Mouse (Mus musculus) liver, embryonic 13.5 days (tissue): ENCODE data around the gene Naa25. TPM values are rescaled to one million over a fixed set of nuclear protein-coding genes. Genes with fewer than 3 reads are reported as not detected.
A peak's percentile ranks its signal among the peaks of the same experiment; 100 is the strongest.
"Not testable (repeated sequence)": the region's sequence is repeated elsewhere in the genome, so short reads cannot be mapped to it uniquely, and the experiment has no call there.

Source experiments
- ATAC-seq: fragments of 200-750 bp; cut with Nextera tagmentation; 2 replicates; pipeline ENCODE4 v1.8.0; 2017; ENCODE audit warnings: low read depth, mild to moderate bottlenecking, moderate number of reproducible peaks, moderate library complexity
- DNase-seq: peaks from one replicate; pipeline ENCODE4 v3.0.0; 2022
- H3K27ac ChIP-seq: fragments of 300-500 bp; sonication (generic); 2 replicates; pipeline ENCODE4 v1.5.1; 2015; ENCODE audit warnings: moderate library complexity, mild to moderate bottlenecking, inconsistent platforms
- H3K27me3 ChIP-seq: fragments of 300-500 bp; sonication (generic); 2 replicates; pipeline ENCODE4 v1.6.1; 2015; ENCODE audit warnings: mild to moderate bottlenecking, inconsistent platforms
- H3K36me3 ChIP-seq: fragments of 300-500 bp; sonication (generic); 2 replicates; pipeline ENCODE4 v1.6.1; 2015; ENCODE audit warnings: mild to moderate bottlenecking, inconsistent platforms
- H3K4me1 ChIP-seq: fragments of 300-500 bp; sonication (generic); replicated peaks from 2 replicates; pipeline ENCODE4 v1.6.1; 2015; ENCODE audit warnings: inconsistent platforms
- H3K4me2 ChIP-seq: fragments of 300-500 bp; sonication (generic); 2 replicates; pipeline ENCODE4 v1.6.1; 2015; ENCODE audit warnings: inconsistent platforms, mild to moderate bottlenecking, moderate library complexity
- H3K4me3 ChIP-seq: fragments of 300-500 bp; sonication (generic); replicated peaks from 2 replicates; pipeline ENCODE4 v1.5.1; 2015; ENCODE audit warnings: mild to moderate bottlenecking, inconsistent platforms
- H3K9ac ChIP-seq: fragments of 300-500 bp; sonication (generic); 2 replicates; pipeline ENCODE4 v1.6.1; 2015; ENCODE audit warnings: mild to moderate bottlenecking, inconsistent platforms
- H3K9me3 ChIP-seq: fragments of 300-500 bp; sonication (generic); replicated peaks from 2 replicates; pipeline ENCODE4 v1.6.1; 2016; ENCODE audit warnings: inconsistent platforms
- WGBS: fragments of 180-500 bp; shearing (Covaris S2); methylation state at CpG from one replicate; pipeline ENCODE4 v1.1.7; 2015; ENCODE audit not compliant: insufficient replicate concordance; 5-methylcytosine and 5-hydroxymethylcytosine counted together
- polyA plus RNA-seq: library from polyadenylated mRNA; unstranded; fragments of >200 nt; fragmentation: Nextera tagmentation; extraction: Ambion mirVana; gene quantifications from 2 replicates; pipeline ENCODE4 v1.2.1, GENCODE M21; 2015

The Naa25 gene
- 32.8 and 37.7 TPM in 2 replicates for polyA plus RNA-seq

DNA sequence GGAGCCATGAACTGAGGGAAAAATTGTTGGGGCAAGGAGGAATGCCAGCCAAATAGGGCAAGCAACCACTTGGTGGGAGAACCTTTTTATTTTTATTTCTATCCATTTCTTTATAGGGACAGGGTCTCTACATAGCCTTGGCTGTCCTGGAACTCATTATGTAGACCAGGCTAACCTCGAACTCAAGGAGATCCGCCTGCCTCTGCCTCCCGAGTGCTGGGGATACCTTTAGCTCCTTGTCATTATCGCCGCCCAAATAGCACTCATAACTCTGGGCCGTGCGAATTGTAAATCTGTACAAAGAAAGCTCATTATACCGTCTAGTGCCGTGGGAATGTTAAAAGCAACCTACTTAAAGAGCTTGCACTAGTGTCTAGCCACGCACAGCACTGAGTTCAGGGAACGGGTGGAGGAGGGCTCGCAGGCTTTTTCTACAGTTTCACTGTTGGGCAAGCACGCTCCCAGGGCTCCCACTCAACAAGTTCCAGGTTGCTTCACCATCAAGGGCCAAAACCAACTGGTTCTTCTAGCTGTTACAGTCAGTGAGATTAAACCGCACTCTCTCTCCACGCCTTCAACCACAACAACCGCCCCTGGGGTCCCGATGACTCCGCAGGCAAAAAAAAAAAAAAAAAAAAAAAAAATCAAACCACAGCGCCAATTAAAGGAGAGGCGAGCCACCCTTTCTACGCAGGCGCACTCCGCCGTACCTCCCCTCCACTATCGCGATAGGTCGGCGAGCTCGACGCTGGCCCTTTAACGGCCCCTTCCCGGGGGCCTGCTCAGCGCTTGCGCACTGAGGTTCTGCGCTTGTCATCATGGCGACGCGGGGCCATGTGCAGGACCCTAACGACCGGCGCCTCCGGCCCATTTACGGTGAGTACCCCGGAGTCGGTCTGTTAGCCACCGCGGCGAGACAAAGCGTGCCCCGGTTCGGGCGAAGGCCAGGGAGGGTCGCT, at the start of gene Naa25:
TSS of gene Naa25 (plus strand) at position 750 of the 959 bp plus-strand sequence.
- ATAC-seq, result peak; percentile 92

DNA sequence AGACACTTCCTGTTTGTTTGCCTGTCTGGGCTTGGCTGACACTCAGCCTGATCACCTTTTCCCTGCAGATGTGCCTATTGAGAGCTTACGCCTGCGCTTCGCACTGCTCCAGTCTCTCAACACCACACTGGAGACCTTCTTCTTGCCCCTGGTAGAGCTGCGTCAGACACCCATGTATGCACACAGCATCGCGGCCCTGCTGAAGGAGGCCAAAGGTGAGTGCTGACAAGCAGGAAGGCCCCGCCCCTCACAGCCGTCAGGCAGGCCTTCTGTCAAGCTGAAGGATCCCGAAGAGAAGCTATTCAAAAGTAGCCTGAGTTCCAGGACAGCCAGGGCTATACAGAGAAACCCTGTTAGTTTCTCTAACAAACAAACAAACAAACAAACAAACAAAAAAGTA, 38.5 kb upstream of the Naa25 start:
- peaks cover 100% of the 10 kb centered on the region for H3K36me3 ChIP-seq
- ATAC-seq, result no peak
- H3K4me2 ChIP-seq, result no peak overlapping the region
- H3K27me3 ChIP-seq, result no peaks in the 10 kb centered on the region
- H3K9me3 ChIP-seq, result no peaks in the 10 kb centered on the region
- 80% methylated on average over 9 of the region's 9 CpGs for WGBS
- no peak overlapping the region for H3K4me3 ChIP-seq
- H3K27ac ChIP-seq, result no peak overlapping the region
- H3K9ac ChIP-seq, result no peak overlapping the region
- no peaks in the 10 kb centered on the region for H3K4me1 ChIP-seq
- DNase-seq, result no peak

More for the DNA sequence above, at the start of gene Naa25:
- H3K27me3 ChIP-seq, result no peaks in the 10 kb centered on the region
- DNase-seq, result peak; percentile 92
- WGBS, result 7% methylated on average over 53 of the region's 53 CpGs
- H3K9ac ChIP-seq, result peak within 1 kb of the TSS; percentile 90
- peaks cover 55% of the 10 kb centered on the region for H3K4me1 ChIP-seq
- 0 out of 2 replicates have a peak, but pooled peaks cover 3% of the 10 kb centered on the region for H3K9me3 ChIP-seq
- peak within 1 kb of the TSS; percentile 96 for H3K27ac ChIP-seq
- H3K4me3 ChIP-seq, result peak within 1 kb of the TSS; percentile 92
- H3K36me3 ChIP-seq, result peaks cover 27% of the 10 kb centered on the region
- peak within 1 kb of the TSS; percentile 96 for H3K4me2 ChIP-seq

DNA sequence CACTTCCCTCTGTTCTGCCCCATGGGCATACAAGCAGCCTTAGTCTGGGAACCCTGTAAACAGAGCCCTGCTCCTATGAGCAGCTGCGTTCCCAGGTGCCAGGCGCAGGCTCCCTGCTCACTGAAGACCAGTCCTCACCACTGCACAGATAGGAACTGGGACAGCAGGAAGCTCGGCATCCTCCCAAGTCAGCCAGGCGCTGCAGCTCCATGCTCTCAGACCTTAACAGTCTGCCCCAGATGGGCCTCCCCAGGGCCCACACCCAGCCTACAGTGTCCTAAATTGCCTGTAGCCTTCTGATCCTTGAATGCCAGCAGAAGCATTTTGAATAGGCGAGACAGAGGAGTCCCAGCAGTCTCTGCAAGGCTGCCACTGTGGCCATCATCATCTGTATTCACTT, 36.0 kb upstream of the Naa25 start:
- WGBS, result 90% methylated on average over 5 of the region's 5 CpGs
- no peak overlapping the region for H3K4me2 ChIP-seq
- no peak for ATAC-seq

DNA sequence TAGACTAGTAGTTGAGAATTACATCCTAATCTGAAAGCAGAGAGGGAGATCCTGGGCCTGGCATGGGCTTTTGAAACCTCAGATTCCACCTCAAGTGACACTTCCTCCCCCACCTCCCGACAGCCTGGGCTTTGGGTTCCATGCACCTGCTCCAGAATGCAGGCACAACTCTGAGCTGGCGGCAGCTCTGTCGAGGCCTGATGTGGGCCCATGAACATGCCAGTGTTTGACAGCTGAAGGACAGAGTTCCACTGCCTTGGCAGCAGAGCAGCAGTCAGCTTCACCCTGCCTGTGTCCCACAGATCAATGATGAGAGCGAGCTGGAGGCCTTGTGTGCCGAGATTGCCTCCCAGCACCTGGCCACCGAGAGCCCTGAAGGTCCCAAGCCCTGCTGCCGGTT, 34.3 kb upstream of the Naa25 start:
- DNase-seq (no peak), ATAC-seq (no peak)
- Histone ChIP-seq H3K9ac (no peak overlapping the region), H3K27ac (no peak overlapping the region), H3K4me2 (no peak overlapping the region), H3K4me3 (no peak overlapping the region), H3K4me1 (peaks cover 7% of the 10 kb centered on the region; the same call in 1 of the 2 replicates), H3K9me3 (no peaks in the 10 kb centered on the region), H3K36me3 (peaks cover 100% of the 10 kb centered on the region), H3K27me3 (no peaks in the 10 kb centered on the region)
- 89% methylated on average over 7 of the region's 7 CpGs for WGBS

More for the DNA sequence above, 36.0 kb upstream of the Naa25 start:
- no peak overlapping the region for H3K9ac ChIP-seq
- no peaks in the 10 kb centered on the region for H3K9me3 ChIP-seq
- no peaks in the 10 kb centered on the region for H3K27me3 ChIP-seq
- peaks cover 100% of the 10 kb centered on the region for H3K36me3 ChIP-seq
- H3K4me1 ChIP-seq, result peaks cover 7% of the 10 kb centered on the region; the same call in 1 of the 2 replicates
- H3K4me3 ChIP-seq, result no peak overlapping the region
- no peak overlapping the region for H3K27ac ChIP-seq
- no peak for DNase-seq

DNA sequence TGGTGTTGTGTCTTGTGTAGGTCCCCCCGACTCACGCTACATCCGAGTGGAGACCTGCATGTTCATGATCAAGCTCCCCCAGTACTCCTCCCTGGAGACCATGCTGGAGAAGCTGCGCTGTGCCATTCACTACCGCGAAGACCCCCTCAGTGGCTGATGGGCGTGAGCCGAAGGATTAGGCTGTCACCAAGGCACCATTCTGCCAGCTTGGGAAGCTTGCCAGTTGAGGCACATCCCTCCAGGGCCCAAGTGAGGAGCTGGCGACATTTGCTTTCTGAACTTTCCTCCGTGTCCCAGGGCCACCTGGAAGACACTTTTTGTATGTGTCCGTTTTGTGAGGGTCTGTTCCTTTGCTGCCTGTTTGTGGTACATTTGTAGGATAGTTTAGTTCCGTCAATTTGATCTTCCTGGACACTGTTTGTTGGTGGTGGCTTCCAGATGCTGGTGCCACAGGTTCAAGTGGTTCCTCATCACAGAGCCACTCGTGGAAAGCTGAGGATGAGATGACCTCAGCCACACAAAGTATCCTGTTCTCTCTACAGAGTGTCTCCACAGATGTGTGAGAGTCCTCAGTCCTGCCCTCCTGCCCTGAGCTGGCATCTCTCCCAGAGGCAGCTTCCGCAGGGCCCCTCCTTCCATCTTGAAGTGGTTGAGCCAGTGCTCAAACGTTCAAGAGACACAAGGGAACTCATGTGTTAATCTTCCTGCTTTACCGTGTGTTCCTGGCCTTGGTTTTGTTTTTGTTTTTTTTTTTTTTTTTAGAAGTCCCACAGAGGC, 31.1 kb upstream of the Naa25 start:
- no peak overlapping the region for H3K9ac ChIP-seq
- ATAC-seq (no peak), DNase-seq (no peak)
- H3K4me1 ChIP-seq, result peaks cover 7% of the 10 kb centered on the region; the same call in 1 of the 2 replicates
- 82% methylated on average over 16 of the region's 16 CpGs for WGBS
- no peaks in the 10 kb centered on the region for H3K27me3 ChIP-seq
- H3K4me3 ChIP-seq, result no peak overlapping the region
- no peaks in the 10 kb centered on the region for H3K9me3 ChIP-seq
- no peak overlapping the region for H3K27ac ChIP-seq
- peaks cover 87% of the 10 kb centered on the region for H3K36me3 ChIP-seq
- H3K4me2 ChIP-seq, result no peak overlapping the region

DNA sequence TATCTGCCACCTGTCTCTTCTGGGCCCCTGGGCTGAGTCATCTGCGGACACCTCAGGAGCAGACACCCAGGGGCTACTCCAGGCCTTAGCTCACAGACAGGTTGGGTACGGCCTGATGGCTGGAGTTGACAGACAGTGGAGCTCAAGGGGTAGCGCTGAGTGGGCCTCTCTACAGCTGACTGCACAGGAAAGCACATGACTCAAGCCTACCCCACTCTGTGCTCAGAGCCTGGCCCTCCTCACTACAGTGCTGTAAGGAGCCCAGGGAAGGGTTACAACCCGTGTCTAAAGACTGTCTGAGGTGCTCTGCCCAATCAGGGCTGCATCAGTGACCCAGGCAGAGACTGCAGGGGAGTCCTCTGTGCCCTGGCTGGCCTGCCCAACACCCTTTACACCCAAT, 30.5 kb upstream of the Naa25 start:
- ATAC-seq (peak; percentile 35), DNase-seq (no peak)
- Histone ChIP-seq H3K4me2 (no peak overlapping the region), H3K27me3 (no peaks in the 10 kb centered on the region), H3K36me3 (peaks cover 87% of the 10 kb centered on the region), H3K27ac (no peak overlapping the region), H3K9ac (no peak overlapping the region), H3K4me1 (peaks cover 7% of the 10 kb centered on the region; the same call in 1 of the 2 replicates), H3K9me3 (no peaks in the 10 kb centered on the region), H3K4me3 (no peak overlapping the region)
- WGBS, result 76% methylated on average over 4 of the region's 4 CpGs

DNA sequence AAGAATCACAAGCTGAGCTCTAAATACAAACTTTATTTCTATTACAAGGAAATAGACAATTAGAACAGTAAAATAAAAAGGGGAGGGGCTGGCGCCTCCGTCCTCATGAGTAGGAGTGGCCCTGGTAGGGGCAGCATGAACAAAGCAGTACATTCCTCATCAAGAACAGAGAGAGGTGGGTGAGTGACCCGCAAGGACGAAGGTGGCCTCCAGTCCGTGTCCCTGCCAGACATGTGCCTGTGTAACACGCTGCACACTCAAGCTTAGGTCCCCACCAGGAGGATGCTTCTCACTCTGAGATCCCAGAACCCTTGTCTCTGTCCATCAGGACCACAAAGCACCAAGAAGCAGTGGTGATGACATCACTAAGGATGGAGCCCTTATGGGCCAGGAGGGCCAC, 26.0 kb upstream of the Naa25 start:
- WGBS, result 87% methylated on average over 6 of the region's 6 CpGs
- Histone ChIP-seq H3K4me3 (no peak overlapping the region), H3K9me3 (no peaks in the 10 kb centered on the region), H3K27me3 (no peaks in the 10 kb centered on the region), H3K27ac (no peak overlapping the region), H3K4me1 (peaks cover 3% of the 10 kb centered on the region; the same call in 1 of the 2 replicates), H3K4me2 (no peak overlapping the region), H3K9ac (no peak overlapping the region), H3K36me3 (peaks cover 78% of the 10 kb centered on the region)
- ATAC-seq (no peak), DNase-seq (no peak)

DNA sequence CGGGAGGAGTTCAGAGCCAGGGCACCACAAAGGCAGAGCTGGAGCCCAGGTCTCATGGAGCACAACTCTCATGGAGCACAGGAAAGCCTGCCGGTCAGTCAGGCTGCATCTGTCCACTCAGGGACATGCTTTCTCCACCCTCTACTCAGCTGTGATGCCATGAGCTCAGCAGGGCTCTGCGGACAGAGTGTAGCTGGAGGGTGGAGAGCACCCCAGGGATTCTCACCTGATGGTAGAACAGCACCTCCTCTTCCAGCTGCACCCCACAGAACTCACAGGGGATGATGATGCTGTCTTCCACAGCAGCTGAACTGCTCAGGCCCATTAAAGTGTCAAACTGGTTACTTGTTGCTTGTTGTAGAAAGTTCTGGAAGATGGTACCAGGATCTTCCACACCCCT, 22.9 kb upstream of the Naa25 start:
- Histone ChIP-seq H3K36me3 (peaks cover 73% of the 10 kb centered on the region), H3K9me3 (no peaks in the 10 kb centered on the region), H3K4me3 (no peak overlapping the region), H3K27me3 (no peaks in the 10 kb centered on the region), H3K27ac (no peak overlapping the region), H3K4me2 (no peak overlapping the region), H3K9ac (no peak overlapping the region), H3K4me1 (peaks cover 3% of the 10 kb centered on the region; the same call in 1 of the 2 replicates)
- DNase-seq (no peak), ATAC-seq (no peak)
- WGBS, result 85% methylated on average over 3 of the region's 3 CpGs

DNA sequence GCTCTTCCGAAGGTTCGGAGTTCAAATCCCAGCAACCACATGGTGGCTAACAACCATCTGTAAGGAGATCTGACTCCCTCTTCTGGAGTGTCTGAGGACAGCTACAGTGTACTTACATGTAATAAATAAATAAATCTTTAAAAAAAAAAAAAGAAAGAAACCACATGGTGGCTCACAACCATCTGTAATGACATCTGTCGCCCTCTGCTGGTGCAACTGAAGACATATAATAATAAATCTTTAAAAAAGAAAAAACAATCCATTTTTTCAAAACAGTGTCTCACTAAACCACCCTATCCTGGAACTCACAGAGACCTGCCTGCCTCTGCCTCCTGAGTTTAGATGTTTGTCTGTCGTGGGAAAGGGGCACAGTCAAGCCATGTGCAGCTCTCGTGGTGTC, 20.8 kb upstream of the Naa25 start:
- ATAC-seq, result not testable (repeated sequence)

DNA sequence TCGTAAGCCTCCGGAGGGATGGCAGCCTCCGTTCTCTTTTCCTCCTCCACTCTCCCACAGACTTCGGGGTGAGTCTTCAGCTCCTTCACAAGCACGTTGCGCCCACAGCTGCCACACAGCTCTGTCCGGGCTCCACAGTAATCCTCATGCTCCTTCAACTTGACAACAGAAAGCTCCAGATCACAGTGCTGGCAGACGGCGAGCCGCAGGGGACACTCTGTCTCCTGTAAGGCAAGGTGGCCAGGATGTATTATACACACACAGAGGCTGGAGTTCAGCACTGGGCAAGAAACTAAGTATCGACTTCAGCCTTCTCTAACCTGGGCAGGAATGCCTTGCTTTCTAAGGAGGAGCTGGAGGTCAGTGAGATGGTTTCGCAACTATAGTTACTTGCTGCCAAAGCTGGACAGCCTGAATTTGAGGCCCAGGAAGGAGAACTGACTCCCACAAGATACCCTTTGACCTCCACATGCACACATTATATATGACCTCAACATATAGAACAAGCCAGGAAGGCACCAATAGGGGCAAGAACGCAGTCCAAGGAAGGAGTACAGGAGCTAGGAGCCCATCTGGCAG, 19.0 kb upstream of the Naa25 start:
- ATAC-seq (no peak), DNase-seq (no peak)
- H3K4me2 ChIP-seq, result no peak overlapping the region
- H3K4me1 ChIP-seq, result 0 out of 2 replicates have a peak, but pooled peaks cover 7% of the 10 kb centered on the region
- no peaks in the 10 kb centered on the region for H3K27me3 ChIP-seq
- 89% methylated on average over 13 of the region's 13 CpGs for WGBS
- no peak overlapping the region for H3K9ac ChIP-seq
- peaks cover 66% of the 10 kb centered on the region for H3K36me3 ChIP-seq
- no peak overlapping the region for H3K27ac ChIP-seq
- H3K9me3 ChIP-seq, result no peaks in the 10 kb centered on the region
- no peak overlapping the region for H3K4me3 ChIP-seq

More for the DNA sequence above, 20.8 kb upstream of the Naa25 start:
- H3K4me1 ChIP-seq, H3K27ac ChIP-seq, H3K4me3 ChIP-seq, H3K9me3 ChIP-seq, DNase-seq, H3K9ac ChIP-seq, H3K4me2 ChIP-seq, H3K27me3 ChIP-seq: not testable (repeated sequence)
- peaks cover 84% of the 10 kb centered on the region for H3K36me3 ChIP-seq
- WGBS, result 63% methylated on average over 5 of the region's 5 CpGs

DNA sequence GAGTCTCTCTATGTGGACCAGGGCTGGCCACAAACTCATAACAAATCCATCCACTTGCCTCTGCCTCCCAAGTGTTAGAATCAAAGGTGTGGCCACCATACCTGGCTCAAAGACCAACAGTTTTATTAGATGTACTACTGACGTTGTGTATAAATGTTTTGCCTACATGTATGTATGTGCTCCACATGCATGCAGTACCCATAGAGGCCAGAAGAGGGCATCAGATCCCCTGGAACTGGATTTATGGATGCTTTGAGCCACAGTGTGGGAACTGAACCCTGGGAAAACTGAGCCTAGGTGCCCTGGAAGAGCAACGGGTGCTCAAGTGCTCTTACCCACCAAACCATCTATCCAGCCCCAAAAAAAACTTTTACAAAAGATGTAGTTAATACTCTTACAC, 17.0 kb upstream of the Naa25 start:
- peaks cover 50% of the 10 kb centered on the region for H3K36me3 ChIP-seq
- WGBS, result 84% methylated on average over 2 of the region's 2 CpGs
- ATAC-seq, result no peak

More for the DNA sequence above, 17.0 kb upstream of the Naa25 start:
- Histone ChIP-seq H3K9me3 (no peaks in the 10 kb centered on the region), H3K9ac (no peak overlapping the region), H3K4me2 (no peak overlapping the region), H3K27me3 (no peaks in the 10 kb centered on the region), H3K4me1 (peaks cover 21% of the 10 kb centered on the region), H3K27ac (no peak overlapping the region), H3K4me3 (no peak overlapping the region)
- no peak for DNase-seq
